Mouse (Mus musculus): ENCODE data around the gene Mrpl53.

DNA sequence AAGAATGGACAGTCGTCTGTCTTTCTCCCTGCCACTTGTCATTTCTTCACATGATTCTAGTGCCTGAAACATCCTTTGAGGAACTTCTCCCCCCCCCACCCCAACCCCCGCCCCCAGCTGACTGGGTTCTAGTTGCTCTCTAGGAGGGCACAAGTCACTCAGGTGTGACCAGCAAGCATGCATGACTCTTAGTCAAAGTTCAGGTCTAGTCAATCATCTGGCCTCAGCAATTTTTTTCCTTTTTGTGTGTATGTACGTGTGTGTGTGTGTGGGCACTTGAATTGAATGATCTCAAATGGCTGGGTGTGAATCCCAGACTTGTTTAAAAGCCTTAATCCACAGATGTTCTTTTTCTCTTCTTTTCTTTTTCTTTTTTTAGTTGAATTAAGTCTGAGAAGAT lies 25.4 kb downstream of the Mrpl53 start:
- TF ChIP-seq CTCF (IDR thresholded peaks at IDR 0.05; ENCODE audit: extremely low read depth, insufficient read depth, low read length) (no peak), POLR2A (IDR thresholded peaks at IDR 0.05; ENCODE audit: extremely low read depth, insufficient read depth, low read length) (no peak)
